Mouse (Mus musculus) G1E (cell line): ENCODE data around the gene Acaca. TPM values are rescaled to one million over a fixed set of nuclear protein-coding genes. Genes with fewer than 3 reads are reported as not detected.
A peak's percentile ranks its signal among the peaks of the same experiment; 100 is the strongest.

ENCODE experiments used
- ATAC-seq: 2 replicates; pipeline ENCODE4 v1.8.0; 2016; ENCODE audit warnings: mild to moderate bottlenecking; ENCODE audit not compliant: insufficient number of reproducible peaks, poor library complexity, low FRiP score, severe bottlenecking; ENCODE audit errors: extremely low read depth
- DNase-seq: peaks from one replicate; pipeline ENCODE4 v3.0.0; 2012; ENCODE audit warnings: low spot score
- H3K27me3 ChIP-seq: 2 replicates; pipeline ENCODE4 v1.6.1; 2012; ENCODE audit warnings: mild to moderate bottlenecking, low read length, inconsistent platforms; ENCODE audit not compliant: insufficient read depth
- H3K36me3 ChIP-seq: replicated peaks from 2 replicates; pipeline ENCODE3; 2012; ENCODE audit warnings: mild to moderate bottlenecking, inconsistent platforms
- H3K4me1 ChIP-seq: 2 replicates; pipeline ENCODE4 v1.6.1; 2012; ENCODE audit warnings: low read depth, low read length, inconsistent platforms, mixed read lengths; ENCODE audit not compliant: insufficient read depth
- H3K4me3 ChIP-seq: 2 replicates; pipeline ENCODE4 v1.5.1; 2012; ENCODE audit warnings: low read depth, mild to moderate bottlenecking, inconsistent platforms, low read length, moderate library complexity, mixed read lengths
- H3K9me3 ChIP-seq: replicated peaks from 2 replicates; pipeline ENCODE4 v1.6.1; 2012; ENCODE audit warnings: inconsistent platforms
- CTCF ChIP-seq: IDR thresholded peaks from 2 replicates; pipeline ENCODE4 v1.5.1; 2012; ENCODE audit warnings: low read depth, low read length, inconsistent platforms, mixed read lengths
- GATA1 ChIP-seq: IDR thresholded peaks from 2 replicates; pipeline ENCODE4 v1.6.1; 2012; ENCODE audit warnings: borderline replicate concordance, low read length, inconsistent platforms, mixed read lengths
- GATA2 ChIP-seq: IDR thresholded peaks from 2 replicates; pipeline ENCODE4 v1.6.1; 2012; ENCODE audit warnings: low read depth, low read length, inconsistent platforms, borderline replicate concordance
- POLR2AphosphoS5 ChIP-seq: IDR thresholded peaks from 2 replicates; pipeline ENCODE4 v1.6.1; 2012; ENCODE audit warnings: low read depth, low read length, inconsistent platforms; ENCODE audit not compliant: insufficient replicate concordance
- TAL1 ChIP-seq: conservative IDR thresholded peaks from 2 replicates; pipeline ENCODE4 v1.6.1; 2012; ENCODE audit warnings: low read depth, low read length, inconsistent platforms, mixed read lengths
- polyA plus RNA-seq: library from polyadenylated mRNA; stranded (reverse); fragments of >175 nt; gene quantifications from 2 replicates; pipeline ENCODE4 v1.2.3, GENCODE M21; 2012
- total RNA-seq, 2 experiments: library from RNA; stranded (forward) in 1 of 2; stranded (reverse) in 1 of 2; fragments of 200-1000 nt in 1 of 2; fragments of >200 nt in 1 of 2; fragmentation: Nextera tagmentation in 1 of 2; gene quantifications; 2 replicates each; pipeline ENCODE4 v1.2.3; 2014 to 2017

Gene Acaca
- 37.1 and 37.2 TPM in 2 replicates for total RNA-seq (2014; fragmentation: Nextera tagmentation)
- 38.0 and 45.3 TPM in 2 replicates for total RNA-seq (2017)
- 15.4 and 19.3 TPM in 2 replicates for polyA plus RNA-seq

GRCm38 (mm10) chr11:84128943-84129798 is at the start of gene Acaca, which contains the start of gene Tada2a:
Gene Acaca (plus strand): TSS chr11:84129672.
Gene Tada2a (minus strand): TSS chr11:84129600.
- Histone ChIP-seq H3K4me1 (peaks cover 18% of the 10 kb centered on the region), H3K36me3 (peaks cover 33% of the 10 kb centered on the region), H3K27me3 (peaks cover 17% of the 10 kb centered on the region), H3K9me3 (no peaks in the 10 kb centered on the region), H3K4me3 (peak within 1 kb of the TSS; percentile 94)
- peak; percentile 78 for DNase-seq
- TF ChIP-seq TAL1, result no peak
- TF ChIP-seq CTCF, result no peak
- no peak for TF ChIP-seq GATA2
- TF ChIP-seq POLR2AphosphoS5, result no peak
- no peak for TF ChIP-seq GATA1
- ATAC-seq, result peak; percentile 34; the same call in 1 of the 2 replicates

- ATAC-seq, result no peak
- no peaks in the 10 kb centered on the region for H3K4me1 ChIP-seq
Measured at GRCm38 (mm10) chr11:84079887-84080286, 49.6 kb upstream of the Acaca start.

DNA sequence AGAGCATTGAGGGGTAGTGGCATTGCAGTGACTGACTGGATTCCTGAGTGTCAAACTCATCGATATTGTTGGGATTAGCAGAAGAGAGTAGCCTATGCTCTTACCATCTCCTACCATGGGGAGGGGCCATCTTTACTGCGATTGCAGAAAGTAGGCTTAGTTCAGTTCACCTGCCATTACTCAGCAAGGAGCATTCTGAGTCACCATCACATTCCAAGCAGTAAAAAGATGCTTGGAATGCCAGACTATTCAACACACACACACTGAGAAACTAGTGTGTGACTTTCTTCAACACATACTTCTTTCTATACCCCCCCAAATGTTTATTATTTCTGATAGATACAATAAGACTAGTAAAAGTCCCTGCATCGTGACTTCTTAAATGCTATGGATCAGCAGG is 49.1 kb upstream of the Acaca start:
- no peak for ATAC-seq
- DNase-seq, result no peak
- H3K36me3 ChIP-seq, result peaks cover 47% of the 10 kb centered on the region
- H3K4me3 ChIP-seq, result no peak overlapping the region
- H3K27me3 ChIP-seq, result no peaks in the 10 kb centered on the region; the same call in 1 of the 2 replicates
- TF ChIP-seq CTCF, result no peak
- TF ChIP-seq GATA2, result no peak
- no peak for TF ChIP-seq POLR2AphosphoS5
- no peak for TF ChIP-seq TAL1
- no peak for TF ChIP-seq GATA1
- no peaks in the 10 kb centered on the region for H3K4me1 ChIP-seq
- no peaks in the 10 kb centered on the region for H3K9me3 ChIP-seq

More at GRCm38 (mm10) chr11:84079887-84080286, 49.6 kb upstream of the Acaca start:
- H3K27me3 ChIP-seq, result no peaks in the 10 kb centered on the region; the same call in 1 of the 2 replicates
- H3K9me3 ChIP-seq, result no peaks in the 10 kb centered on the region
- TF ChIP-seq GATA1 (no peak), TAL1 (no peak), CTCF (no peak), GATA2 (no peak)
- peaks cover 47% of the 10 kb centered on the region for H3K36me3 ChIP-seq
- no peak overlapping the region for H3K4me3 ChIP-seq
- no peak for DNase-seq

DNA sequence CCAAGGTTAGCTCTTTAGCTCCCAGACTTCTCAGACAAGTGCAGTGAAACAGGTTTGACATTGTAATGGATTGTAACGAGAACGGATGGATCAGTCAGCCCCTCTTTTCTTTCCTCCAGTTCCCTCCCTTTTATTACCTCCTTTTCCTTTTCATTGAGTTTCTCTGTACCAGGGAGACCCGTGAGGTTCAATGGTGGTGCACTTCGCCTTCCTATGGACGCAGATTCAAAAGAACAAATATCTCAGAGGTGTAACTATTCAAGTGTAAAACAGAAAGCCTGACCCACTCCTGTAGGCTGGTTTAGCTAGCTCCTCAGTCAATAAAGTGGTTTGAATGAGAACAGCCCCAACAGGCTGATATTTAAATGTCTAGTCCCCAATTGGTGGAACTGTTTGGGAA is 47.6 kb upstream of the Acaca start:
- peaks cover 58% of the 10 kb centered on the region for H3K36me3 ChIP-seq
- no peaks in the 10 kb centered on the region for H3K9me3 ChIP-seq
- TF ChIP-seq GATA1 (no peak), TAL1 (no peak), GATA2 (no peak), CTCF (no peak), POLR2AphosphoS5 (no peak)
- ATAC-seq, result no peak
- no peaks in the 10 kb centered on the region for H3K27me3 ChIP-seq
- no peaks in the 10 kb centered on the region for H3K4me1 ChIP-seq
- no peak for DNase-seq
- H3K4me3 ChIP-seq, result no peak overlapping the region

DNA sequence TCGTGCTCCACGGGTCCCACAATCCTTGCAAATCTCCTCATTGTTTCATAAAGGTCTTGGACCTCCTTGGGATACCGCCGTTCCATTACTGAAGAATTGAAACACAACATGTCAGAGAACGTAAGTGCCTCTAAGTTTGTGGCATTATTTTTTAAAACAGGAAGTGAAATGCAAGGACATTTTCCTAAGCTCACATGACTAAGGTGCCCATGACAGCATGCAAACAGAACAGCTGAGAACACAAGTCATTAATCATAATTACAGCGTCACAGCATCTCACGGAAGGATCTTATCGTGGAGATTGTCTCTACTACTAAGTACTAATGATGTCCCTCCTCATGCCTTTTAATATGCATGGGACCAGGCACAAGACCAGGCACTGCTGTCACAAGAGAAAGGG is 38.9 kb upstream of the Acaca start:
- peaks cover 70% of the 10 kb centered on the region for H3K36me3 ChIP-seq
- H3K9me3 ChIP-seq, result no peaks in the 10 kb centered on the region
- ATAC-seq, result no peak
- H3K27me3 ChIP-seq, result no peaks in the 10 kb centered on the region
- no peak overlapping the region for H3K4me3 ChIP-seq
- no peak for DNase-seq
- no peak for TF ChIP-seq TAL1
- TF ChIP-seq CTCF, result no peak
- TF ChIP-seq GATA2, result no peak
- no peak for TF ChIP-seq POLR2AphosphoS5
- TF ChIP-seq GATA1, result no peak
- H3K4me1 ChIP-seq, result no peaks in the 10 kb centered on the region

GRCm38 (mm10) chr11:84095084-84095483 is 34.4 kb upstream of the Acaca start:
- DNase-seq (no peak), ATAC-seq (no peak)
- Histone ChIP-seq H3K9me3 (no peaks in the 10 kb centered on the region), H3K36me3 (peaks cover 75% of the 10 kb centered on the region), H3K4me3 (no peak overlapping the region), H3K4me1 (no peaks in the 10 kb centered on the region), H3K27me3 (no peaks in the 10 kb centered on the region)
- TF ChIP-seq TAL1 (no peak), GATA1 (no peak), CTCF (no peak), GATA2 (no peak), POLR2AphosphoS5 (no peak)
